Mouse (Mus musculus): ENCODE results near the gene Kcng1. TPM values are rescaled to one million over a fixed set of nuclear protein-coding genes. Genes with fewer than 3 reads are reported as not detected.

Kcng1 gene
- polyA plus RNA-seq, 1 experiment = not detected

- TF ChIP-seq POLR2A (IDR thresholded peaks at IDR 0.05; ENCODE audit: low read depth, low read length) (no peak), CTCF (IDR thresholded peaks at IDR 0.05; ENCODE audit: borderline replicate concordance, insufficient read depth, low read length) (no peak)
- Histone ChIP-seq H3K27ac (ENCODE audit: insufficient read depth, low read length) (no peak overlapping the region), H3K4me1 (ENCODE audit: control insufficient read depth, insufficient read depth, low read length) (no peaks in the 10 kb centered on the region), H3K4me3 (ENCODE audit: insufficient read depth, low read length) (no peak overlapping the region)
Measured at GRCm38 (mm10) chr2:168248167-168248855, 33.2 kb downstream of the Kcng1 start.

- Histone ChIP-seq H3K4me3 (ENCODE audit: insufficient read depth, low read length) (no peak overlapping the region), H3K27ac (ENCODE audit: insufficient read depth, low read length) (no peak overlapping the region), H3K4me1 (ENCODE audit: control insufficient read depth, insufficient read depth, low read length) (no peaks in the 10 kb centered on the region)
- TF ChIP-seq CTCF (IDR thresholded peaks at IDR 0.05; ENCODE audit: borderline replicate concordance, insufficient read depth, low read length) = no peak
- TF ChIP-seq POLR2A (IDR thresholded peaks at IDR 0.05; ENCODE audit: low read depth, low read length) = no peak
Measured at GRCm38 (mm10) chr2:168245571-168245970, 36.0 kb downstream of the Kcng1 start.

- Histone ChIP-seq H3K4me3 (ENCODE audit: insufficient read depth, low read length) (no peak overlapping the region), H3K27ac (ENCODE audit: insufficient read depth, low read length) (no peak overlapping the region), H3K4me1 (ENCODE audit: control insufficient read depth, insufficient read depth, low read length) (no peaks in the 10 kb centered on the region)
- TF ChIP-seq CTCF (IDR thresholded peaks at IDR 0.05; ENCODE audit: borderline replicate concordance, insufficient read depth, low read length) (no peak), POLR2A (IDR thresholded peaks at IDR 0.05; ENCODE audit: low read depth, low read length) (no peak)
Measured at GRCm38 (mm10) chr2:168243278-168243677, 38.3 kb downstream of the Kcng1 start.

GRCm38 (mm10) chr2:168242841-168243240, 38.7 kb downstream of the Kcng1 start:
- no peak overlapping the region for H3K27ac ChIP-seq (ENCODE audit: insufficient read depth, low read length)
- TF ChIP-seq POLR2A (IDR thresholded peaks at IDR 0.05; ENCODE audit: low read depth, low read length) = no peak
- TF ChIP-seq CTCF (IDR thresholded peaks at IDR 0.05; ENCODE audit: borderline replicate concordance, insufficient read depth, low read length) = no peak
- H3K4me3 ChIP-seq (ENCODE audit: insufficient read depth, low read length) = no peak overlapping the region
- no peaks in the 10 kb centered on the region for H3K4me1 ChIP-seq (ENCODE audit: control insufficient read depth, insufficient read depth, low read length)

- Histone ChIP-seq H3K4me1 (ENCODE audit: control insufficient read depth, insufficient read depth, low read length) (no peaks in the 10 kb centered on the region), H3K27ac (ENCODE audit: insufficient read depth, low read length) (no peak overlapping the region), H3K4me3 (ENCODE audit: insufficient read depth, low read length) (no peak overlapping the region)
- TF ChIP-seq CTCF (IDR thresholded peaks at IDR 0.05; ENCODE audit: borderline replicate concordance, insufficient read depth, low read length) = no peak
- TF ChIP-seq POLR2A (IDR thresholded peaks at IDR 0.05; ENCODE audit: low read depth, low read length) = no peak
Measured at GRCm38 (mm10) chr2:168238335-168238734, 43.2 kb downstream of the Kcng1 start.

- no peaks in the 10 kb centered on the region for H3K4me1 ChIP-seq (ENCODE audit: control insufficient read depth, insufficient read depth, low read length)
- no peak overlapping the region for H3K4me3 ChIP-seq (ENCODE audit: insufficient read depth, low read length)
- TF ChIP-seq POLR2A (IDR thresholded peaks at IDR 0.05; ENCODE audit: low read depth, low read length) (no peak), CTCF (IDR thresholded peaks at IDR 0.05; ENCODE audit: borderline replicate concordance, insufficient read depth, low read length) (no peak)
- H3K27ac ChIP-seq (ENCODE audit: insufficient read depth, low read length) = no peak overlapping the region
Measured at GRCm38 (mm10) chr2:168233286-168233685, 48.2 kb downstream of the Kcng1 start.

- peaks cover 6% of the 10 kb centered on the region; the same call in 1 of the 2 replicates for H3K4me1 ChIP-seq (ENCODE audit: control insufficient read depth, insufficient read depth, low read length)
- no peak overlapping the region for H3K27ac ChIP-seq (ENCODE audit: insufficient read depth, low read length)
- TF ChIP-seq CTCF (IDR thresholded peaks at IDR 0.05; ENCODE audit: borderline replicate concordance, insufficient read depth, low read length) = no peak
- TF ChIP-seq POLR2A (IDR thresholded peaks at IDR 0.05; ENCODE audit: low read depth, low read length) = no peak
- peak overlapping the region; percentile 78; the same call in 1 of the 2 replicates for H3K4me3 ChIP-seq (ENCODE audit: insufficient read depth, low read length)
Measured at GRCm38 (mm10) chr2:168231471-168231829, 50.1 kb downstream of the Kcng1 start.

GRCm38 (mm10) chr2:168230773-168231470, 50.6 kb downstream of the Kcng1 start:
- Histone ChIP-seq H3K4me3 (ENCODE audit: insufficient read depth, low read length) (peak overlapping the region; percentile 78), H3K27ac (ENCODE audit: insufficient read depth, low read length) (peak overlapping the region; percentile 89; the same call in 1 of the 2 replicates), H3K4me1 (ENCODE audit: control insufficient read depth, insufficient read depth, low read length) (peaks cover 6% of the 10 kb centered on the region; the same call in 1 of the 2 replicates)
- no peak for TF ChIP-seq POLR2A (IDR thresholded peaks at IDR 0.05; ENCODE audit: low read depth, low read length)
- no peak for TF ChIP-seq CTCF (IDR thresholded peaks at IDR 0.05; ENCODE audit: borderline replicate concordance, insufficient read depth, low read length)

- Histone ChIP-seq H3K4me1 (ENCODE audit: control insufficient read depth, insufficient read depth, low read length) (peaks cover 6% of the 10 kb centered on the region; the same call in 1 of the 2 replicates), H3K4me3 (ENCODE audit: insufficient read depth, low read length) (peak within 1 kb of the TSS; percentile 78), H3K27ac (ENCODE audit: insufficient read depth, low read length) (peak within 1 kb of the TSS; percentile 89)
- TF ChIP-seq POLR2A (IDR thresholded peaks at IDR 0.05; ENCODE audit: low read depth, low read length) = peak; percentile 88
- TF ChIP-seq CTCF (IDR thresholded peaks at IDR 0.05; ENCODE audit: borderline replicate concordance, insufficient read depth, low read length) = no peak
Measured at GRCm38 (mm10) chr2:168230026-168230728, 51.4 kb downstream of the Kcng1 start, which contains the start of the genes Gm20716, Dpm1 and Mocs3. Gm20716 (minus strand) TSS chr2:168230364. Dpm1 (minus strand) TSS chr2:168230591. Mocs3 (plus strand) TSS chr2:168230622.

Data from embryonic fibroblast, embryonic 13.5 days (primary cell).